Mouse (Mus musculus) lung, postnatal 0 days (tissue): ENCODE results near the gene Cog5.

Experiments
- CTCF ChIP-seq: IDR thresholded peaks from 2 replicates; pipeline ENCODE4 v1.5.1; 2016; ENCODE audit warnings: antibody characterized with exemption, mild to moderate bottlenecking
- EP300 ChIP-seq: IDR thresholded peaks from 2 replicates; pipeline ENCODE4 v1.6.1; 2016; ENCODE audit warnings: antibody characterized with exemption, mild to moderate bottlenecking, control low read depth

DNA sequence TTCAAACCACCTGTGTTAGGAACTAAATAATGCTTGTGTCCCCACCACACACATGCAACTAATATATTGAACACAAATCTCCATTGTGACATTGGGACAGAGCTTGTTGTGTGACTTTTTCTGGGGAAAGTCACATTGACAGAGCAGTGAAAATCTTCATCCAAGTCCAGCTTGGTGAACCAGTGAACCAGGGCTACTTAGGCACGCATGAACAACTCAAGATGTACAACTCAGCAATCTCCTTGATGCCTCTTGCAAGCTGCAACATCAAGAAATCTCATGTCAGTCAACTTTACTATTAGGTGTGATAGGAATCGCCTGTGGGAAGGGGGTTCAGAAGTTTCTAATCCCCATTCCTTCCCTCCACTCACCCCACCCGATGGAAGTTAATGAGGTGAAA lies 169.0 kb downstream of the Cog5 start:
- no peak for TF ChIP-seq CTCF
- TF ChIP-seq EP300: no peak
